Mouse (Mus musculus) G1E (cell line): Measurements from ENCODE around the gene Wfdc3.

Experiments
- CTCF ChIP-seq: IDR thresholded peaks from 2 replicates; pipeline ENCODE4 v1.5.1; 2012; ENCODE audit warnings: low read depth, low read length, inconsistent platforms, mixed read lengths
- GATA1 ChIP-seq: IDR thresholded peaks from 2 replicates; pipeline ENCODE4 v1.6.1; 2012; ENCODE audit warnings: borderline replicate concordance, low read length, inconsistent platforms, mixed read lengths
- GATA2 ChIP-seq: IDR thresholded peaks from 2 replicates; pipeline ENCODE4 v1.6.1; 2012; ENCODE audit warnings: low read depth, low read length, inconsistent platforms, borderline replicate concordance
- POLR2AphosphoS5 ChIP-seq: IDR thresholded peaks from 2 replicates; pipeline ENCODE4 v1.6.1; 2012; ENCODE audit warnings: low read depth, low read length, inconsistent platforms; ENCODE audit not compliant: insufficient replicate concordance

DNA sequence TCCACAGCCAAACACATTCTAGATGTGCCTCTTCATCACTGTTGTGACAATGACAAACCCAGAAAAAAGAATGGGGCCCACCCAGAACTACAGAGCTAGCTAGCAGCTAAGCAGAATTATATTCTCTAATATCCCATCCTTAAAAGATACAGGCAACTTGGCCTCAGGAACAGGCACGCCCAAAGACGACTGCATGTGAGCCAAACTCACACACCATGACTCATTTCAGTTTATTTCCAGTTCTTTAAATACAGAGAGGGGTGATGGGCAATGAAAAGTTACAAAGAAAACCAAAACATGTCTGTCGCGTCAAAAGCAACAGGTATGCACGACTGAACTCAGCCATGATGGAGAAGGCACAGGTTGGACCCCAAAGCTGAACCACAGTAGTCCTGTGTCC lies 10.3 kb downstream of the Wfdc3 start:
- TF ChIP-seq GATA1: no peak
- no peak for TF ChIP-seq CTCF
- no peak for TF ChIP-seq GATA2
- TF ChIP-seq POLR2AphosphoS5: no peak
